Mouse (Mus musculus): Measurements from ENCODE around the gene Serac1.

GRCm38 (mm10) chr17:6007101-6007780 is 72.3 kb downstream of the Serac1 start:
- TF ChIP-seq CTCF (IDR thresholded peaks at IDR 0.05; ENCODE audit: borderline replicate concordance, extremely low read depth, insufficient read depth, insufficient read length): no peak
- TF ChIP-seq POLR2A (IDR thresholded peaks at IDR 0.05; ENCODE audit: borderline replicate concordance, extremely low read depth, insufficient read depth, insufficient read length, poor library complexity, severe bottlenecking): no peak
